Mouse (Mus musculus) gastrocnemius, adult 2 months (tissue): ENCODE measurements around the gene Omg. TPM values are rescaled to one million over a fixed set of nuclear protein-coding genes. Genes with fewer than 3 reads are reported as not detected.

Experiments
- DNase-seq: peaks from one replicate; pipeline ENCODE4 v3.0.0; 2022
- H3K27ac ChIP-seq: fragments of 200-600 bp; 2 replicates; pipeline ENCODE4 v1.8.1; 2022; ENCODE audit warnings: mild to moderate bottlenecking
- H3K4me3 ChIP-seq: fragments of 200-600 bp; 2 replicates; pipeline ENCODE4 v1.8.1; 2022; ENCODE audit warnings: mild to moderate bottlenecking, moderate library complexity
- CTCF ChIP-seq: fragments of 200-600 bp; IDR thresholded peaks from 2 replicates; pipeline ENCODE4 v1.8.1; 2022; ENCODE audit warnings: antibody characterized with exemption, mild to moderate bottlenecking, moderate library complexity
- intact Hi-C: fragments of 180-260 bp; cut with DNase I; formaldehyde crosslinking; loops from one replicate; pipeline ENCODE4 v1.15.1; 2025
- total RNA-seq, 2 experiments: library from RNA; stranded (reverse); gene quantifications; 2 replicates each; pipeline ENCODE4 v1.2.3; 2021

Omg gene
- total RNA-seq, 2 experiments from 2014 or later: not detected

DNA sequence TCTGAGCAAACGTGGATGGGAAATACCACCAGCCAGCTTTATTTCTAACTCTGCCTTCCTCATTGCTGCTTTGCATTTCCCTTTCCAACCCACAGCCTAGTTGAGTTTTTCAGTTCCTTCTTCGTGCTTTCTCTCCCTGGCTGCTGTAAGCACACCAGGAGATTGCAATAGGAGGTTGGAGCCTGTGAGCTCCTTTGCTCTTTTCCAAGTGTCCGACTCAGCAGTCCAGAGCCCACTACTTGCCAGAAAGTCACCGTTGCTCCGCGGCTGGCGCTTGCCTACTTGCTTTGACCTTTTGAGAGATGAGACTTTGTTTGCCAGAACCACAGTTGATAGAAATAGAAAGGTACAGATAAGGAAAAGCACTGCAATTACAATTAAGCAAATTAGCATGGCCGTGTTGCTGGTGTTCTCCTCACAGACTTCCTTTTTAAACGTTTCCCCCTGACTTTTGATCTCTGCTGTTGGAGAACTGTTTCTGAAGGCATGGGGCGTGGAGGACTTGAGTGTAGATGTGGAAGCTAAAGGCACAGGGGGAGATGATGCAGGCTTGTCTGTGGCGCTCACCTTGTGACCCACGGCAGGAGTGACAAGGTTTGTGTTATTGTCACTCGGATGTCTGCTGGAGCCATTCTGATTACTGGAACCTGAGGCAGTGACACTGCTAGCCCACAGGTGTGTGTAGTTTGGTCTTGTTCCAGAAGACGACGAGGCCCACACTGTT lies 23.3 kb upstream of the Omg start:
- intact Hi-C loops: loop anchor here (5.0 kb wide), 1 partner anchor 35 kb away; no protein-coding TSS in a partner anchor
- H3K4me3 ChIP-seq: peak overlapping the region; percentile 61
- DNase-seq: peak; percentile 85
- peak overlapping the region; percentile 92 for H3K27ac ChIP-seq
- no peak for TF ChIP-seq CTCF

DNA sequence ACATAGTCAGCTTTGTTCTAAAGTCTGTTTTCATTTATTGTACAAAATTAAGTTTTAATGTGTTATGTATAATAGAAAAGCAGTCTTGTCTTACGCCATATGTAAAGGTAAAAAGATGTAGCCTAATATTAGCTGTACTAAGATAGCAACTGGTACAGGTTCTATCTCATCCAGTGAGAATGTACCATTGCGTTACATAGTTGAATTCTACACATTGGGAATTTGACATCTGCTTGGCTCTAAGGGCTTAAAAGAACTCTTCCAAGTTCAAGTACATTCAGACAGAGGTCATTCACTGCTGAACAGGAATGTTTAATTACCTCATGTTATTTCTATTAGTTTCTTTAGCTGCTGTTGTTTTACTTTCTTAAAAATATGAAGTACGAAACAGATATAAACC lies 22.7 kb upstream of the Omg start:
- Histone ChIP-seq H3K27ac (peak overlapping the region; percentile 92), H3K4me3 (peak overlapping the region; percentile 61)
- DNase-seq: no peak
- no peak for TF ChIP-seq CTCF
- intact Hi-C loops: loop anchor here (5.0 kb wide), 1 partner anchor 34 kb away; no protein-coding TSS in a partner anchor

GRCm38 (mm10) chr11:79524310-79524575 lies 20.4 kb upstream of the Omg start:
- H3K4me3 ChIP-seq: no peak overlapping the region
- no peak for TF ChIP-seq CTCF
- H3K27ac ChIP-seq: peak overlapping the region; percentile 1; the same call in 1 of the 2 replicates
- no peak for DNase-seq
- intact Hi-C loops: no loop called here

DNA sequence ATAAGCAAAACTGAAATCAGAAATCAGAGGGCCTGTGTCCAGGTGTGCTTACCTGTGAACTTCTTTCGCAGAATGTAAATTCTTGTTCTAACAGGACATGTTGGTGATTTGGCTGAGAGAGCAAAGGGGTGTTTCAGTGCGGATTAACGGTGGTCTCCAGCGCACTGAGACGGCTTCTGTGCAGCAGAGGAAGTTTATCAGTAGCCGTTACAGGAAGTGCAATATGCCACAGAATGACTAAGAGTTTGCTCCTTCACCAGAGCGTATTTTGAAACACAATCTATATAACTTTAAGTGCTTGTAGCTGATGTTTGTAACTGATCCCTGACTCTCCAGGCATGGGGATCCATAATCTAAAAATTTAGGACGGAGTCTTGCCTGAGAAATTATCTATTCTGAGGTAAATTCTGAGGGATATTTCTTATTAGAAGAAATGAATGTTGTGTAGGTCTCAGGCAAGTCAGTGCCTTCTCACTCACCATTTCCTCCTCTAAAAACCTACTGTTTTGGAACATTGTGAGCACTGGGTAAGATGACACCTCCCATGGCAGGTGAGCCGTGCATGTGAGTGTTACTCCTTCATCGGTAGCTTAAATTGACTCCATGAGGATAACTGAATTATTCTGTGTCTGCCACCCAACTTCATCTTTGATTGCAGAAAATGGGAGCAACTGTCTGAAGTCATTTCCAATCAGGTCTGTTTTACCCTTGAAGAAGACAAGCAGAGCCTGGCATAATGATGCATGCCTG lies 19.9 kb upstream of the Omg start, which contains the start of gene Evi2b:
TSS of gene Evi2b (minus strand) at position 203 of the 750 bp plus-strand sequence.
- TF ChIP-seq CTCF: no peak
- DNase-seq: no peak
- Histone ChIP-seq H3K4me3 (peak within 1 kb of the TSS; percentile 7; the same call in 1 of the 2 replicates), H3K27ac (peak within 1 kb of the TSS; percentile 1; the same call in 1 of the 2 replicates)
- intact Hi-C loops: no loop called here

DNA sequence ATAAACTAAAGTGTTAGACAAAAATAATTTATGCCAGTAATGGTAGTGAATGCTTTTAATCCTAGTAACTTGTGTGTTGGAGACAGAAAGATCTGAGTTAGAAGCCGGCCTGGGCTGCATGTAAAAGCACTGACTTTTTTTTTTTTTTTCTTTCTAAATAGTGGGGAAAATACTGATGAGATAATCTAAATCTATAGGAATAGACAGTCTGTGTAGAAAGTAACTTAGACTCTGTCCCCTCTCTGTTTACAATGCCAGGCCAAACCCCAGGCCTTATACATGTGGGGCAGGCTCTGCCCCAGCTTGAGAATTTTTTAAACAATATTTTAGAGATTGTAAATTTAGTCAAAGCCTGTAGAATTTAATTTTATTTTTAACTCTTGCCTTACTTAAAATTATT lies 19.1 kb upstream of the Omg start:
- intact Hi-C loops: no loop called here
- TF ChIP-seq CTCF: no peak
- Histone ChIP-seq H3K4me3 (no peak overlapping the region), H3K27ac (no peak overlapping the region)
- no peak for DNase-seq

- no peak overlapping the region for H3K4me3 ChIP-seq
- intact Hi-C loops: no loop called here
- no peak for TF ChIP-seq CTCF
- DNase-seq: no peak
- no peak overlapping the region for H3K27ac ChIP-seq
Observed at GRCm38 (mm10) chr11:79521930-79522329, 18.0 kb upstream of the Omg start.

- no peak for TF ChIP-seq CTCF
- H3K4me3 ChIP-seq: no peak overlapping the region
- DNase-seq: no peak
- no peak overlapping the region for H3K27ac ChIP-seq
- intact Hi-C loops: no loop called here
Observed at GRCm38 (mm10) chr11:79520772-79521171, 16.9 kb upstream of the Omg start.

DNA sequence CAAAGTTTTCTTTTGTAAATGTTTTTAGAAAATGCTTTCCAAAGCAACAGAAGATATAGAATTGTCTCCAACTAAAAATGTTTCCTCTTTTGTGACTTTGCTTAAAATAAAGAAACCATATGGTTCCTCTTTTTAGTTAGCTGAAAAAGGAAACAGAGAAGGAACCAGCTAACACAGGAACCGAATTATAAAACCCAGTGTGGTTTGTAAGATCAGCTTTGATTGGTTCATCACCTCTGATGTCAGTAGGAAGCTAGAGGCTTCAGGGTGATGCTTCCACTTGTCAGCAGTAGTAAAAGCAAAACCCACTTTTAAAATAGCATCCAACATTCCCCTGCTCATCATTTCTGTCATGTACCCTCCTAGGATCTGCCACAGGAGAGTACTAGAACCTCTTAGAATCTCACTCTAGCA lies 16.0 kb upstream of the Omg start:
- DNase-seq: no peak
- intact Hi-C loops: no loop called here
- H3K4me3 ChIP-seq: no peak overlapping the region
- no peak for TF ChIP-seq CTCF
- no peak overlapping the region for H3K27ac ChIP-seq

DNA sequence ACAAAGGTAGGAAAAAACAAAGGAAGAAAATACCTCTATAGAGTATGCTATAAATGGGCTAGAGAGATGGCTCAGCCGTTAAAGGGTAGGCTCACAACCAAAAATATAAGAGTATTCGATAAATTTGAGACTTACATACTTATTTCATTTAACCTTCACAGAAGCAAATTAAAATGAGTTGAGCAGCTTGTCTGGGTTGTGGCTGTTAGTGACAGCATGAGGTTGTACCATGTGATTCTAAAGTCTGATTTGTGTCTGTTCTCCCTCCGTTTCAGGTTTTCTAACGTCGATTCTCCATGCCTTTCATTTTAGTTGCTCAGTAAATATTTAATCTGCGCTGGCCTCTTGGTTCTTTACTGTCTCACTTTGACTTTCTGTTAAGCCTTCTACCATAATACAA lies 15.4 kb upstream of the Omg start:
- DNase-seq: no peak
- no peak for TF ChIP-seq CTCF
- intact Hi-C loops: no loop called here
- 0 out of 2 replicates have a peak overlapping the region, but pooled peaks have one; percentile 21 for H3K27ac ChIP-seq
- no peak overlapping the region for H3K4me3 ChIP-seq

DNA sequence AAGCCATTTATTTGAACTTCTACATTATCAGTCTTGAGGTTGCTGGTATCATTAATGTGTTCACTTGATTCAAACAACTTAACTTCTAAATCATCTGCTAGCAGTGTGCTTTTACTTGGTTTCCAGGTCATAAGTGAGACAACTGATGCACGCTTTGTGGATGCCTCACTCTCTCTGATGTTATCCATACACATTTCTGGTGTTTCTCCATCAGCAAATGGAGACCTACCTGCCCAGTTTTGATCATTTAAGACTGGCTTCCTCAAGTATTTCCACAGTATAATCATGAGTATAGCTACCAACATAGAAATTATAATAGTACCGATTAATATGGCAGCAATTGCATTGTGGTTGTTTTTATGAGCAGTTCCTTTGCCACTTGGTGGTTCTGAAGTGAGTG lies 11.9 kb upstream of the Omg start:
- intact Hi-C loops: no loop called here
- TF ChIP-seq CTCF: no peak
- H3K4me3 ChIP-seq: no peak overlapping the region
- no peak for DNase-seq
- no peak overlapping the region for H3K27ac ChIP-seq

- intact Hi-C loops: no loop called here
- H3K4me3 ChIP-seq: no peak overlapping the region
- DNase-seq: no peak
- no peak overlapping the region for H3K27ac ChIP-seq
- TF ChIP-seq CTCF: no peak
Observed at GRCm38 (mm10) chr11:79515331-79515730, 11.4 kb upstream of the Omg start.

- intact Hi-C loops: no loop called here
- TF ChIP-seq CTCF: no peak
- DNase-seq: no peak
- no peak overlapping the region for H3K4me3 ChIP-seq
- H3K27ac ChIP-seq: no peak overlapping the region
Observed at GRCm38 (mm10) chr11:79511970-79512369, 8.1 kb upstream of the Omg start.

DNA sequence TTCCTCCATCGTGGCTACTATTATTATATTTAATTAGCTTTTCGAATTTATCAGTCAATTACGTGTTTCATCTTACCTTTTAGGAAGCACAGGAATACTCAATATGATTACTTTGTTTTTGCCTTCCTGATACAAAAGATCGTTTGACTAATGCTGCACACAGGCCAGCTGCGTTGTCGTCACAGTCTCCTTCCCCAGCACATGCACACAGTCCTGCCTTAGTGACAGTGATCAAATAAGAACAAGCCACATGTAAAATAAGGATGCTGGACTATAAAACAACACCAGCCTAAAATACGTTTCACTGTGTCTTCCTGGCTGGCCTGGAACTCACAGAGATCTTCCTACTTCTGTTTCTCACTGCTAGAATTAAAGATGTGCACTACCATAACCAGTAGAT lies 622 bp upstream of the Omg start:
- Histone ChIP-seq H3K4me3 (no peak overlapping the region), H3K27ac (no peak overlapping the region)
- intact Hi-C loops: no loop called here
- no peak for DNase-seq
- TF ChIP-seq CTCF: no peak
